Mouse (Mus musculus): ENCODE measurements at regions not wholly inside any gene's neighbourhood (a gene's known extent, or its start where the extent isn't known, plus 50 kb on each side); places are given as distances from the start of the nearest gene placed in this dataset.

GRCm38 (mm10) chr10:100685748-100686147 is 95.5 kb downstream of the 1700017N19Rik start:
- peak; percentile 69; the same call in 1 of the 2 replicates for ATAC-seq (ENCODE audit: low TSS enrichment)

GRCm38 (mm10) chr10:100695944-100696343 is 105.7 kb downstream of the 1700017N19Rik start:
- no peak for ATAC-seq (ENCODE audit: low TSS enrichment)

GRCm38 (mm10) chr10:100699206-100699605 is 108.9 kb downstream of the 1700017N19Rik start:
- ATAC-seq (ENCODE audit: low TSS enrichment), result no peak

GRCm38 (mm10) chr10:100700281-100701205 is 110.3 kb downstream of the 1700017N19Rik start:
- ATAC-seq (ENCODE audit: low TSS enrichment), result peak; percentile 50; the same call in 1 of the 2 replicates

GRCm38 (mm10) chr10:100701938-100702337 is 111.7 kb downstream of the 1700017N19Rik start:
- ATAC-seq (ENCODE audit: low TSS enrichment), result no peak

GRCm38 (mm10) chr10:100716084-100716667 is 125.9 kb downstream of the 1700017N19Rik start:
- no peak for ATAC-seq (ENCODE audit: low TSS enrichment)

- no peak for ATAC-seq (ENCODE audit: low TSS enrichment)
These were observed 128.3 kb downstream of the 1700017N19Rik start for GRCm38 (mm10) chr10:100718574-100718973.

GRCm38 (mm10) chr10:100741269-100741668 is 151.0 kb downstream of the 1700017N19Rik start:
- ATAC-seq (ENCODE audit: low TSS enrichment), result peak; percentile 85

GRCm38 (mm10) chr10:100742065-100742464 is 151.8 kb downstream of the 1700017N19Rik start:
- ATAC-seq (ENCODE audit: low TSS enrichment), result peak; percentile 71

GRCm38 (mm10) chr10:100746151-100746550 is 155.9 kb downstream of the 1700017N19Rik start:
- no peak for ATAC-seq (ENCODE audit: low TSS enrichment)

GRCm38 (mm10) chr10:100754957-100755356 is 164.7 kb downstream of the 1700017N19Rik start:
- no peak for ATAC-seq (ENCODE audit: low TSS enrichment)

- ATAC-seq (ENCODE audit: low TSS enrichment), result no peak
These were observed 184.0 kb downstream of the 1700017N19Rik start for GRCm38 (mm10) chr10:100774252-100774651.

GRCm38 (mm10) chr10:100792166-100792565 is 201.9 kb downstream of the 1700017N19Rik start:
- no peak for ATAC-seq (ENCODE audit: low TSS enrichment)

GRCm38 (mm10) chr10:100792569-100792968 is 202.3 kb downstream of the 1700017N19Rik start:
- no peak for ATAC-seq (ENCODE audit: low TSS enrichment)

- ATAC-seq (ENCODE audit: low TSS enrichment), result peak; percentile 44
These were observed 205.1 kb downstream of the 1700017N19Rik start for GRCm38 (mm10) chr10:100795215-100795972.

- peak; percentile 64 for ATAC-seq (ENCODE audit: low TSS enrichment)
These were observed 221.4 kb downstream of the 1700017N19Rik start for GRCm38 (mm10) chr10:100811639-100812038.

GRCm38 (mm10) chr10:100834794-100835193 is 244.5 kb downstream of the 1700017N19Rik start:
- no peak for ATAC-seq (ENCODE audit: low TSS enrichment)

GRCm38 (mm10) chr10:100853213-100853612 is 262.9 kb downstream of the 1700017N19Rik start:
- ATAC-seq (ENCODE audit: low TSS enrichment), result no peak

- ATAC-seq (ENCODE audit: low TSS enrichment), result no peak
These were observed 266.2 kb downstream of the 1700017N19Rik start for GRCm38 (mm10) chr10:100856509-100856908.

- ATAC-seq (ENCODE audit: low TSS enrichment), result peak; percentile 78
These were observed 275.4 kb downstream of the 1700017N19Rik start for GRCm38 (mm10) chr10:100865501-100866181.

GRCm38 (mm10) chr10:100868360-100868916 is 278.2 kb downstream of the 1700017N19Rik start:
- peak; percentile 64; the same call in 1 of the 2 replicates for ATAC-seq (ENCODE audit: low TSS enrichment)

All from frontal cortex, adult (tissue).